9 mouse cellular contexts compared by ENCODE assay signal in the genomic region with DNA sequence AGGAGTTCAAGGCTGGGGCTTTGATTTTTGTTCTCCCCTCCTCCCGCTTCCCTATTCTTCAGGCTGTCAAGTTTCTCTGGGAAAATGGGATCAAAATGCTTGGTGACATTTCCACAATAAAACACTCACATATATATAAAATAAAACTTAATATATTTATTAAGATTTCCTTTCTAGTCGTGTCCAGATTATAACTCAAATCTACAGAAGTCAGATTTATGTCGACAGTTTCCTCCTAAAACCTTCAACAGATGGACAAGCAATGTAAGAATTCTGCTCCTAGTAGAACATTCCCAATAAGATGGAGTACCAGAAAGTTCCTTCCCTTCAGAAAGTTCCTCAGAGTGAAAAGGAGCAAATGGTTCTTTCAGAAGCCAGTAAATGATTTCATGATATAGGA.
A peak's percentile ranks its signal among the peaks of the same experiment; 100 is the strongest.
DNase-seq lines count a peak whose midpoint lies in the region; ATAC-seq and TF ChIP-seq lines count a peak whose summit lies in the region.
"Had no signal": no experiment of that assay in that cellular context is flagged by ENCODE, and none has a peak within 500 bp of the region (broad histone marks: within the 10 kb centered on the region; RNA-seq: fewer than 3 reads in every experiment).

No protein-coding gene starts in this region.

- H3K4me2 ChIP-seq in heart, embryonic 15.5 days, result peak overlapping the region; percentile 86
- peak overlapping the region; percentile 87 for H3K4me2 ChIP-seq in embryonic facial prominence, embryonic 13.5 days
- peak overlapping the region; percentile 90 for H3K4me2 ChIP-seq in hindbrain, postnatal 0 days (ENCODE audit: low read depth, low read length)
- H3K4me2 ChIP-seq in midbrain, embryonic 15.5 days, result peak overlapping the region; percentile 65

- TF ChIP-seq CTCF in hindbrain, postnatal 0 days (IDR thresholded peaks at IDR 0.05; ENCODE audit: low read depth), result no peak

- peak overlapping the region; percentile 79 for H3K27ac ChIP-seq in heart, embryonic 15.5 days
- no peak overlapping the region for H3K27ac ChIP-seq in embryonic facial prominence, embryonic 13.5 days
- H3K27ac ChIP-seq in hindbrain, postnatal 0 days, result peak overlapping the region; percentile 82; the same call in 1 of the 2 replicates
- H3K27ac ChIP-seq in midbrain, embryonic 15.5 days, result peak overlapping the region; percentile 86

- H3K27me3 ChIP-seq in heart, embryonic 15.5 days, result no peaks in the 10 kb centered on the region; the same call in 1 of the 2 replicates
- no peaks in the 10 kb centered on the region for H3K27me3 ChIP-seq in embryonic facial prominence, embryonic 13.5 days
- no peaks in the 10 kb centered on the region for H3K27me3 ChIP-seq in hindbrain, postnatal 0 days (ENCODE audit: insufficient read depth, low read length)
- no peaks in the 10 kb centered on the region for H3K27me3 ChIP-seq in midbrain, embryonic 15.5 days (replicated peaks)

- peak overlapping the region; percentile 58 for H3K4me3 ChIP-seq in heart, embryonic 15.5 days
- H3K4me3 ChIP-seq in embryonic facial prominence, embryonic 13.5 days, result peak overlapping the region; percentile 64; the same call in 1 of the 2 replicates
- H3K4me3 ChIP-seq in hindbrain, postnatal 0 days (ENCODE audit: low read length), result peak overlapping the region; percentile 59
- peak overlapping the region; percentile 56 for H3K4me3 ChIP-seq in midbrain, embryonic 15.5 days

- 50% methylated on average over 3 of the region's 3 CpGs for WGBS in heart, embryonic 15.5 days
- 38% methylated on average over 3 of the region's 3 CpGs for WGBS in embryonic facial prominence, embryonic 13.5 days
- 35% methylated on average over 3 of the region's 3 CpGs for WGBS in hindbrain, postnatal 0 days
- WGBS in midbrain, embryonic 15.5 days, result 27% methylated on average over 3 of the region's 3 CpGs

- peaks cover 8% of the 10 kb centered on the region; the same call in 1 of the 2 replicates for H3K4me1 ChIP-seq in heart, embryonic 15.5 days (replicated peaks)
- H3K4me1 ChIP-seq in embryonic facial prominence, embryonic 13.5 days, result 0 out of 2 replicates have a peak, but pooled peaks cover 3% of the 10 kb centered on the region
- no peaks in the 10 kb centered on the region for H3K4me1 ChIP-seq in hindbrain, postnatal 0 days (ENCODE audit: insufficient read depth, low read length)
- peaks cover 6% of the 10 kb centered on the region for H3K4me1 ChIP-seq in midbrain, embryonic 15.5 days

- ATAC-seq in heart, embryonic 15.5 days (replicated peaks; ENCODE audit: insufficient number of reproducible peaks, insufficient read depth, low FRiP score, low read depth), result no peak
- no peak for ATAC-seq in embryonic facial prominence, embryonic 13.5 days (ENCODE audit: insufficient number of reproducible peaks, insufficient read depth, low FRiP score, low TSS enrichment, low read depth)
- no peak for ATAC-seq in hindbrain, postnatal 0 days
- ATAC-seq in midbrain, embryonic 15.5 days (replicated peaks), result no peak
- ATAC-seq: activated CD4-positive, CD25-positive, alpha-beta regulatory T cell, adult 4 months had no signal

- peak overlapping the region; percentile 61; the same call in 1 of the 2 replicates for H3K9ac ChIP-seq in heart, embryonic 15.5 days
- H3K9ac ChIP-seq in embryonic facial prominence, embryonic 13.5 days, result no peak overlapping the region
- H3K9ac ChIP-seq in hindbrain, postnatal 0 days (replicated peaks; ENCODE audit: low read length), result peak overlapping the region; percentile 79; the same call in 1 of the 2 replicates
- H3K9ac ChIP-seq in midbrain, embryonic 15.5 days, result peak overlapping the region; percentile 65

- H3K9me3 ChIP-seq in heart, embryonic 15.5 days (replicated peaks), result no peaks in the 10 kb centered on the region
- no peaks in the 10 kb centered on the region for H3K9me3 ChIP-seq in embryonic facial prominence, embryonic 13.5 days
- no peaks in the 10 kb centered on the region for H3K9me3 ChIP-seq in hindbrain, postnatal 0 days (ENCODE audit: low read length)
- no peaks in the 10 kb centered on the region for H3K9me3 ChIP-seq in midbrain, embryonic 15.5 days

- DNase-seq in heart, adult 9 months (ENCODE audit: low spot score in 2 of 2), result no peak
- no peak for DNase-seq in hindbrain, postnatal 0 days (ENCODE audit: low spot score)
- DNase-seq in cerebellum, postnatal 10 days, result no peak
- no peak for DNase-seq in cerebellum, adult 18-20 months
- DNase-seq in cerebellum, postnatal 36 days, result no peak

- H3K36me3 ChIP-seq in heart, embryonic 15.5 days, result no peaks in the 10 kb centered on the region
- H3K36me3 ChIP-seq in embryonic facial prominence, embryonic 13.5 days, result no peaks in the 10 kb centered on the region
- no peaks in the 10 kb centered on the region for H3K36me3 ChIP-seq in hindbrain, postnatal 0 days (ENCODE audit: insufficient read depth, low read length)
- no peaks in the 10 kb centered on the region for H3K36me3 ChIP-seq in midbrain, embryonic 15.5 days (replicated peaks)
